Mouse (Mus musculus) cerebellum, adult 2 months (tissue): ENCODE measurements around the gene Atg2a.
A peak's percentile ranks its signal among the peaks of the same experiment; 100 is the strongest.

Experiments
- CTCF ChIP-seq: fragments of 200-500 bp; IDR thresholded peaks from 2 replicates; pipeline ENCODE4 v1.5.1; 2011; ENCODE audit warnings: low read depth, mild to moderate bottlenecking, control low read depth, low read length, moderate library complexity, borderline replicate concordance; ENCODE audit not compliant: insufficient read depth
- POLR2A ChIP-seq: fragments of 200-500 bp; IDR thresholded peaks from 2 replicates; pipeline ENCODE4 v1.6.1; 2011; ENCODE audit warnings: low read length, control low read depth, borderline replicate concordance; ENCODE audit not compliant: insufficient read depth

GRCm38 (mm10) chr19:6260946-6261345 is 19.5 kb downstream of the Atg2a start:
- TF ChIP-seq CTCF, result peak; percentile 41
- TF ChIP-seq POLR2A, result no peak
